Mouse (Mus musculus) heart, adult 2 months (tissue): ENCODE measurements around the gene Megf6. TPM values are rescaled to one million over a fixed set of nuclear protein-coding genes. Genes with fewer than 3 reads are reported as not detected.

ENCODE experiments used
- DNase-seq, 2 experiments: peaks; one replicate each; pipeline ENCODE4 v3.0.0; 2021
- H3K27ac ChIP-seq: fragments of 200-600 bp; 2 replicates; pipeline ENCODE4 v1.8.1; 2022
- H3K27me3 ChIP-seq: fragments of 200-500 bp; 2 replicates; pipeline ENCODE4 v1.6.1; 2012; ENCODE audit warnings: mild to moderate bottlenecking, low read length, inconsistent platforms, mixed read lengths; ENCODE audit not compliant: control insufficient read depth, insufficient read depth
- H3K36me3 ChIP-seq: fragments of 200-500 bp; 2 replicates; pipeline ENCODE4 v1.6.1; 2012; ENCODE audit warnings: low read length, inconsistent platforms; ENCODE audit not compliant: control insufficient read depth, insufficient read depth
- H3K4me1 ChIP-seq: fragments of 200-500 bp; 2 replicates; pipeline ENCODE4 v1.6.1; 2011; ENCODE audit warnings: low read length; ENCODE audit not compliant: control insufficient read depth, insufficient read depth
- H3K4me3 ChIP-seq: fragments of 200-600 bp; 2 replicates; pipeline ENCODE4 v1.8.1; 2022
- H3K79me2 ChIP-seq: fragments of 200-500 bp; replicated peaks from 2 replicates; pipeline ENCODE4 v1.6.1; 2012; ENCODE audit warnings: mild to moderate bottlenecking, inconsistent platforms, low read length, moderate library complexity, mixed read lengths; ENCODE audit not compliant: control insufficient read depth, insufficient read depth
- H3K9ac ChIP-seq: fragments of 200-500 bp; 2 replicates; pipeline ENCODE4 v1.6.1; 2012; ENCODE audit warnings: low read depth, mild to moderate bottlenecking, control low read depth, inconsistent platforms, low read length, mixed read lengths
- CTCF ChIP-seq: fragments of 200-600 bp; IDR thresholded peaks from 2 replicates; pipeline ENCODE4 v1.8.1; 2022; ENCODE audit warnings: antibody characterized with exemption, mild to moderate bottlenecking, moderate library complexity
- EP300 ChIP-seq: fragments of 200-500 bp; IDR thresholded peaks from 2 replicates; pipeline ENCODE4 v1.6.1; 2011; ENCODE audit warnings: low read depth, low read length, control low read depth; ENCODE audit not compliant: insufficient read depth
- POLR2A ChIP-seq: fragments of 200-500 bp; IDR thresholded peaks from 2 replicates; pipeline ENCODE4 v1.6.1; 2011; ENCODE audit warnings: mild to moderate bottlenecking, low read depth, low read length, control low read depth; ENCODE audit not compliant: insufficient read depth
- WGBS: fragments of 180-500 bp; shearing (Covaris S2); methylation state at CpG from one replicate; pipeline ENCODE4 v1.1.7; 2018; 5-methylcytosine and 5-hydroxymethylcytosine counted together
- intact Hi-C: fragments of 180-260 bp; cut with DNase I; formaldehyde crosslinking; loops from one replicate; pipeline ENCODE4 v1.15.1; 2025
- polyA plus RNA-seq: library from polyadenylated mRNA; depleted of rRNA; stranded (reverse); fragments of >200 nt; gene quantifications from 2 replicates; pipeline ENCODE4 v1.2.3, GENCODE M21; 2012
- total RNA-seq, 2 experiments: library from RNA; stranded (reverse); gene quantifications; 2 replicates each; pipeline ENCODE4 v1.2.3; 2021

Megf6 gene
- total and polyA plus RNA-seq, 3 experiments = 4.1 to 4.9 (median 4.3) TPM

DNA sequence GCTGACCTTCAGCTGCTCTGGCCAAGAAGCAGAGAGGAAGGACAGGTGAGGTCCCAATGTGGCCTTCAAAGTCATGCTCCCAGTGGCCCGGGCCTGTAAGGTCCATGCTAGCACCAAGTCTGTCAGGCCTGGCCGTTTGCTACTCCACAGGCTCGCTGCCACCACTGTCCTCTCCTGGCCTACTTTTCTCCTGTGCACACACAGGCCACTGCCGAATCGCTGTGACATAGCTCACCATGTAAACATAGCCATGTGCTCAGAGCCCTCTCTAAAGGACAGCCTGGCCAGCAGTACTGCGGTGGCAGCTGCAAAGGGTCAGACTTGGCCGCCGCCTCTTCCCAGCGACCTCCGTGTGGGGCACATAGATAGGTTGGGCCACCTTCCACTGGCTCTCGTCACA is 16.4 kb upstream of the Megf6 start:
- no peaks in the 10 kb centered on the region for H3K36me3 ChIP-seq
- H3K9ac ChIP-seq = no peak overlapping the region
- peaks cover 2% of the 10 kb centered on the region for H3K4me1 ChIP-seq
- 66% methylated on average over 11 of the region's 11 CpGs for WGBS
- H3K4me3 ChIP-seq = no peak overlapping the region
- no peaks in the 10 kb centered on the region for H3K27me3 ChIP-seq
- no peaks in the 10 kb centered on the region for H3K79me2 ChIP-seq
- no peak for DNase-seq
- no peak overlapping the region for H3K27ac ChIP-seq
- intact Hi-C loops = no loop called here
- TF ChIP-seq CTCF = no peak
- no peak for TF ChIP-seq EP300
- no peak for TF ChIP-seq POLR2A

DNA sequence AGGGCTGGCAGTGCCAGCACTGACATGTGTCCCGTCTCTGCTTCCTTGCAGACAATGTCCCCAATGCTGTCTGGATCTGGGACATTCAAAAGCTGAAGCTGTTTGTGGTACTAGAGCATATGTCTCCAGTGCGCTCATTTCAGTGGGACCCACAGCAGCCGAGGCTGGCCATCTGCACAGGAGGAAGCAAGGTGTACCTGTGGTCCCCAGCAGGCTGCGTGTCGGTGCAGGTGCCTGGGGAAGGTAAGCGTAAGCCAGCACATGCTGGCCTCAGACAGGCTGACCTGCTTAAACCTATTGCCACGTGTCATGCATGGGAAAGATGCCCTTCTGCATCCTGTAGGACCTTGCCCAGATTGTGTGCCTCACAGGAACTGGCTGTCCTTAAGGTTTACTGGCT is 14.5 kb upstream of the Megf6 start:
- no peak; the same call in 1 of the 2 replicates for TF ChIP-seq POLR2A
- TF ChIP-seq EP300 = no peak
- no peak for TF ChIP-seq CTCF
- H3K4me1 ChIP-seq = peaks cover 5% of the 10 kb centered on the region
- no peaks in the 10 kb centered on the region for H3K27me3 ChIP-seq
- no peaks in the 10 kb centered on the region for H3K36me3 ChIP-seq
- DNase-seq = no peak
- H3K4me3 ChIP-seq = no peak overlapping the region
- H3K27ac ChIP-seq = no peak overlapping the region
- peaks cover 3% of the 10 kb centered on the region for H3K79me2 ChIP-seq
- intact Hi-C loops = loop anchor here (5.0 kb wide), 1 partner anchor 144 kb away; the partner anchor contains the start of gene Lrrc47
- WGBS = 78% methylated on average over 7 of the region's 7 CpGs
- no peak overlapping the region for H3K9ac ChIP-seq

DNA sequence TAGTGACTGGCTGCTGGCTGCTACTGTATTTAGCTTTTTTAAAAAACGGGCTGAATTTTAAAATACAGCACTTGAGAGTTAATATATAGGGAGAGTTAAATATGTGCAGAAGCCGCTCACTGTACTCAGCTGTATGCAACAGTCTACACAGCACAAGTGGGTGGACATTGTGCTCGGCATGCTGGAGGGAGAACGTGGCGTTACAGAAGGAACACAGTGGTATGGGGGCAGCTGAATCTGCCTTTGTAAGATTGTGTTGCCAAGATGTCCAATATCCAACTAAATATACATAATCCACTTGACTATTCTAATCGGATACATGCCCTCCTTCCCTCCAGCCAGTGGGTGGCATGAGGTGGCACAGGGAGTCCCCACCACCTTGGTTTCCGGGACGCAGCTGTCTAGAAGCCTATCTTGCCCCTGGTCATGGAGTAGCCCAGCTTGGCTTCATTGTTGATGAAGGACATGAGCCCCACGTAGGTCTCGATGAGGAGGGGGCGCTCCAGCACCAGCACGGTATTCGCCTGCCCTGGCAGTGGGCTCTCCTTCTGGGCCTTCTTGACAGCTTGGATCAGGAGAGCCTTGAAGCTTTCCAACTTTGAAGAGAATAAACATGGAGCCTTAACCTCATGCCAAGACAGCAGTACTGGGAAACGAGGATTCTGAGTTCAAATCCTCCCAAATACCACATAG is 12.4 kb upstream of the Megf6 start:
- TF ChIP-seq CTCF (no peak), EP300 (no peak), POLR2A (no peak)
- peaks cover 3% of the 10 kb centered on the region for H3K79me2 ChIP-seq
- no peak overlapping the region for H3K9ac ChIP-seq
- intact Hi-C loops = loop anchor here (2.0 to 5.0 kb wide), 3 partner anchors 15 to 146 kb away; partner anchors contain the start of genes Lrrc47 and Wrap73
- WGBS = 94% methylated on average over 14 of the region's 14 CpGs
- H3K27ac ChIP-seq = no peak overlapping the region
- no peaks in the 10 kb centered on the region for H3K36me3 ChIP-seq
- H3K4me3 ChIP-seq = no peak overlapping the region
- no peak for DNase-seq
- peaks cover 8% of the 10 kb centered on the region for H3K4me1 ChIP-seq
- H3K27me3 ChIP-seq = no peaks in the 10 kb centered on the region

DNA sequence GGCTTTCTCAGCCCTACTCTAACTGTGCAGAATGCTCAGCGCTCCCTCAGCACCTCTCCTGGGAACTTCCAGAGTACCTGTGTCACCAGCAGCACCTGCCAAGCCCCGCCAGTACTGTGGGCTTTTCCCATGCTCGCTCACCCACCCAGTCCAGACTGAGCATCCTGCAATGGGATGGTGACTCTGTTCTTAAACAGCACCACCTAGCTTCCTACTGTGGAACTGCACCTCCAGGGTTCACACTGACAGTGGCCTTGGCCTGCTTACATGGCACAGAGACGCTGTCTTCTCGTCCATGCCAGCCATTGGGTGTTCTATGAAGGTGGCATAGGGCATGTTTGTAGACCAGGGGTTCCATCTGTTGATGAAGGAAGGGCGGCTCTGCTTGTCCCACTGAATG is 11.5 kb upstream of the Megf6 start:
- H3K27me3 ChIP-seq = no peaks in the 10 kb centered on the region
- WGBS = 10% methylated on average over 6 of the region's 6 CpGs
- peak; percentile 81 to 83 for DNase-seq

DNA sequence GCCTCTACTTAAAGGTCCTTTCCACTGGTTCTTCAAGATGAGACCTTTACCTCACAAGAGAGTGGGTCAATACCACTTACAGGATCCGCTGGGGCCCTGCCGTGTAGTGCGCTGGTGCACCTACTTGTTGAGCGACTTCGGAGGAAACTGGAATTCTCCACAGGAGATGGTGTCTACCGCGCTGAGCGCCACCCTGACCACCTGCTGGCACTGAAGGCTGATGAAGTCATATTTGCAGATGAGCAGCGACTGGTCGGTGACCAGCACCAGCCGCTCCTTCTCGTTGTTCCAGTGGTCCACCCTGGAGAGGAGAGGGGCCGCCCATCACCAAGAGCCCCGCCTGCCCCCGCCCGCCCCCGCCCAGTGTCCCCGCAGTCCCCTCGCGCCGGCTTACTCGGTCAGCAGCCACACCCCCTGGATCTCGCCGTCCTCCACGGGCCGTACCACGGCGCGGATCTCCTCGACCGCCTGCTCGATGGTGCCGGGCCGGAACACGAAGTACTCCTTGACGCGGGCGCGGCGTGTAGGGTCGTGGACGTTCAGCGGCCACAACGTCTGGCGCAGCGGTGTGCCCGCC is 10.5 kb upstream of the Megf6 start:
- H3K4me1 ChIP-seq = peaks cover 8% of the 10 kb centered on the region
- intact Hi-C loops = loop anchor here (2.0 to 10.0 kb wide), 4 partner anchors 17 to 665 kb away; partner anchors contain the start of genes Lrrc47 and Wrap73
- under 1% methylated on average over 47 of the region's 47 CpGs for WGBS
- no peaks in the 10 kb centered on the region for H3K36me3 ChIP-seq
- peak overlapping the region; percentile 87 for H3K4me3 ChIP-seq
- peak overlapping the region; percentile 96 for H3K9ac ChIP-seq
- H3K27me3 ChIP-seq = no peaks in the 10 kb centered on the region
- DNase-seq = no peak
- no peak for TF ChIP-seq POLR2A
- no peak for TF ChIP-seq CTCF
- 0 out of 2 replicates have a peak, but pooled peaks have one; percentile 3 for TF ChIP-seq EP300
- H3K27ac ChIP-seq = peak overlapping the region; percentile 95
- peaks cover 3% of the 10 kb centered on the region for H3K79me2 ChIP-seq

More for the DNA sequence above, 11.5 kb upstream of the Megf6 start:
- Histone ChIP-seq H3K9ac (no peak overlapping the region), H3K79me2 (peaks cover 3% of the 10 kb centered on the region), H3K36me3 (no peaks in the 10 kb centered on the region), H3K4me3 (no peak overlapping the region; the same call in 1 of the 2 replicates), H3K4me1 (peaks cover 8% of the 10 kb centered on the region), H3K27ac (no peak overlapping the region)
- intact Hi-C loops = loop anchor here (2.0 to 5.0 kb wide), 3 partner anchors 16 to 147 kb away; partner anchors contain the start of genes Lrrc47 and Wrap73
- no peak for TF ChIP-seq POLR2A
- TF ChIP-seq EP300 = no peak
- no peak; the same call in 1 of the 2 replicates for TF ChIP-seq CTCF
